Mouse (Mus musculus) CH12.LX (cell line): ENCODE data around the gene Rgmb. TPM values are rescaled to one million over a fixed set of nuclear protein-coding genes. Genes with fewer than 3 reads are reported as not detected.

ENCODE experiments used
- DNase-seq: peaks from one replicate; pipeline ENCODE4 v3.0.0-alpha.2; 2013; ENCODE audit errors: extremely low read depth
- H3K27ac ChIP-seq: 2 replicates; pipeline ENCODE4 v1.5.1; 2012; ENCODE audit warnings: low read depth, mild to moderate bottlenecking, control low read depth, moderate library complexity; ENCODE audit not compliant: insufficient read depth
- H3K27me3 ChIP-seq: replicated peaks from 2 replicates; pipeline ENCODE3; 2012; ENCODE audit warnings: inconsistent platforms
- H3K36me3 ChIP-seq, 2 experiments: replicated peaks in 1 of 2; 2 replicates each; pipeline versions ENCODE3 to v1.6.1; 2012; ENCODE audit warnings: inconsistent platforms in 1 of 2, low read length in 1 of 2, mild to moderate bottlenecking in 1 of 2, mixed read lengths in 1 of 2, moderate library complexity in 1 of 2; ENCODE audit not compliant: control insufficient read depth in 1 of 2, insufficient read depth in 1 of 2
- H3K4me1 ChIP-seq, 2 experiments: 2 replicates each; pipeline ENCODE4 v1.6.1; 2012; ENCODE audit warnings: inconsistent platforms in 1 of 2, moderate library complexity in 1 of 2; ENCODE audit not compliant: insufficient read depth in 2 of 2, control insufficient read depth in 1 of 2
- H3K4me2 ChIP-seq: 2 replicates; pipeline ENCODE4 v1.6.1; 2012; ENCODE audit warnings: low read depth, mild to moderate bottlenecking, control low read depth; ENCODE audit not compliant: poor library complexity, insufficient read depth, severe bottlenecking
- H3K4me3 ChIP-seq, 3 experiments: fragments of 150-350 bp in 1 of 3; sonication (generic) in 1 of 3; replicated peaks in 1 of 3; 2 replicates each; pipeline versions ENCODE3 to v1.5.1; 2011 to 2012; ENCODE audit warnings: low read depth in 2 of 3, low read length in 2 of 3, mild to moderate bottlenecking in 2 of 3, moderate library complexity in 2 of 3, control low read depth in 1 of 3, improper control_type of control experiment in 1 of 3, inconsistent platforms in 1 of 3, mixed read lengths in 1 of 3; ENCODE audit not compliant: poor library complexity in 1 of 3
- H3K79me2 ChIP-seq: replicated peaks from 2 replicates; pipeline ENCODE4 v1.6.1; 2012; ENCODE audit warnings: mild to moderate bottlenecking, moderate library complexity; ENCODE audit not compliant: control insufficient read depth, poor library complexity, insufficient read depth, severe bottlenecking; ENCODE audit errors: extremely low read depth
- H3K9ac ChIP-seq: 2 replicates; pipeline ENCODE4 v1.6.1; 2012; ENCODE audit warnings: low read depth, mild to moderate bottlenecking, control low read depth, moderate library complexity; ENCODE audit not compliant: insufficient read depth
- H3K9me3 ChIP-seq: replicated peaks from 2 replicates; pipeline ENCODE3; 2012; ENCODE audit warnings: low read length, inconsistent platforms, mixed read lengths
- CHD2 ChIP-seq: IDR thresholded peaks from 2 replicates; pipeline ENCODE4 v1.6.1; 2011; ENCODE audit warnings: low read length, improper control_type of control experiment
- JUND ChIP-seq: conservative IDR thresholded peaks from 2 replicates; pipeline ENCODE4 v1.6.1; 2011; ENCODE audit warnings: low read depth, low read length, improper control_type of control experiment
- POLR2AphosphoS2 ChIP-seq: IDR thresholded peaks from 2 replicates; pipeline ENCODE4 v1.6.1; 2011; ENCODE audit warnings: low read depth, low read length, improper control_type of control experiment
- RAD21 ChIP-seq: IDR thresholded peaks from 2 replicates; pipeline ENCODE4 v1.6.1; 2011; ENCODE audit warnings: low read depth, mild to moderate bottlenecking, low read length, improper control_type of control experiment, moderate library complexity
- SIN3A ChIP-seq: IDR thresholded peaks from 2 replicates; pipeline ENCODE4 v1.6.1; 2012; ENCODE audit warnings: low read length, improper control_type of control experiment, inconsistent platforms
- ZNF384 ChIP-seq: IDR thresholded peaks from 2 replicates; pipeline ENCODE4 v1.6.1; 2012; ENCODE audit warnings: low read depth, low read length, improper control_type of control experiment, inconsistent platforms
- dilution Hi-C: fragments of 300-500 bp; cut with MboI; formaldehyde crosslinking; loops from 2 replicates; pipeline ENCODE4 v1.14.3; 2020; ENCODE audit warnings: low sequenced_read_pairs; ENCODE audit not compliant: extremely low pct_unique_long_range_greater_than_20kb, extremely low pct_ligation_motif_present
- in situ Hi-C: fragments of 300-500 bp; cut with MboI; formaldehyde crosslinking; loops from 3 replicates; pipeline ENCODE4 v1.14.3; 2019; ENCODE audit warnings: low sequenced_read_pairs, low pct_ligation_motif_present, low pct_unique_long_range_greater_than_20kb, mixed read lengths
- polyA plus RNA-seq: library from polyadenylated mRNA; unstranded; fragments of >175 nt; gene quantifications from 2 replicates; pipeline ENCODE4 v1.2.1, GENCODE M21; 2012; ENCODE audit warnings: low read depth; ENCODE audit not compliant: insufficient read length
- total RNA-seq, 2 experiments: library from RNA; depleted of rRNA; stranded (reverse); fragments of 300-350 nt in 1 of 2; fragments of >200 nt in 1 of 2; gene quantifications; 2 replicates each; pipeline ENCODE4 v1.2.3; 2012 to 2014

Gene Rgmb
- total and polyA plus RNA-seq, 3 experiments, result 2.3 to 2.6 (median 2.3) TPM

GRCm38 (mm10) chr17:15830171-15830765, 571 bp downstream of the Rgmb start:
- dilution Hi-C loops, result no loop called here
- H3K27ac ChIP-seq, result no peak overlapping the region
- H3K4me1 ChIP-seq, result peaks cover 0 to 9% of the 10 kb centered on the region in 2 experiments; a peak in 2 of 4 replicates
- H3K4me3 ChIP-seq, result no peak overlapping the region
- peaks cover 0 to 12% of the 10 kb centered on the region in 2 experiments for H3K36me3 ChIP-seq
- in situ Hi-C loops, result no loop called here
- no peak for TF ChIP-seq SIN3A
- no peak for TF ChIP-seq ZNF384
- H3K9me3 ChIP-seq, result peaks cover 11% of the 10 kb centered on the region
- H3K27me3 ChIP-seq, result no peaks in the 10 kb centered on the region
- no peak overlapping the region for H3K4me2 ChIP-seq
- no peak overlapping the region for H3K9ac ChIP-seq
- DNase-seq, result no peak
- no peaks in the 10 kb centered on the region; the same call in 1 of the 2 replicates for H3K79me2 ChIP-seq

- Histone ChIP-seq H3K27me3 (no peaks in the 10 kb centered on the region), H3K9me3 (peaks cover 11% of the 10 kb centered on the region), H3K9ac (no peak overlapping the region), H3K36me3 (peaks cover 0 to 12% of the 10 kb centered on the region in 2 experiments), H3K27ac (no peak overlapping the region)
- no peak for DNase-seq
- dilution Hi-C loops, result no loop called here
- TF ChIP-seq POLR2AphosphoS2, result no peak
- no peak for TF ChIP-seq JUND
- TF ChIP-seq, all 38 proteins: peak for 0
- peaks cover 2 to 14% of the 10 kb centered on the region in 2 experiments; a peak in 3 of 4 replicates for H3K4me1 ChIP-seq
- H3K4me3 ChIP-seq, result no peak overlapping the region
- H3K79me2 ChIP-seq, result peaks cover 2% of the 10 kb centered on the region; the same call in 1 of the 2 replicates
- in situ Hi-C loops, result no loop called here
- no peak overlapping the region for H3K4me2 ChIP-seq
Measured at GRCm38 (mm10) chr17:15829198-15830170, 1.4 kb downstream of the Rgmb start.

- no peak overlapping the region for H3K4me2 ChIP-seq
- H3K4me3 ChIP-seq, result no peak overlapping the region
- H3K9me3 ChIP-seq, result peaks cover 11% of the 10 kb centered on the region
- DNase-seq, result no peak
- no peak overlapping the region for H3K9ac ChIP-seq
- in situ Hi-C loops (no loop called here), dilution Hi-C loops (no loop called here)
- H3K79me2 ChIP-seq, result peaks cover 12% of the 10 kb centered on the region
- H3K4me1 ChIP-seq, result peaks cover 2 to 25% of the 10 kb centered on the region in 2 experiments; a peak in 3 of 4 replicates
- H3K27me3 ChIP-seq, result no peaks in the 10 kb centered on the region
- no peak overlapping the region for H3K27ac ChIP-seq
- peaks cover 0 to 12% of the 10 kb centered on the region in 2 experiments for H3K36me3 ChIP-seq
- TF ChIP-seq CHD2, result no peak
- TF ChIP-seq RAD21, result peak; percentile 16
- TF ChIP-seq ZNF384, result peak; percentile 84
Measured at GRCm38 (mm10) chr17:15828131-15828917, 2.5 kb downstream of the Rgmb start.
